22 mouse cellular contexts compared by ENCODE assay signal in the genomic region with DNA sequence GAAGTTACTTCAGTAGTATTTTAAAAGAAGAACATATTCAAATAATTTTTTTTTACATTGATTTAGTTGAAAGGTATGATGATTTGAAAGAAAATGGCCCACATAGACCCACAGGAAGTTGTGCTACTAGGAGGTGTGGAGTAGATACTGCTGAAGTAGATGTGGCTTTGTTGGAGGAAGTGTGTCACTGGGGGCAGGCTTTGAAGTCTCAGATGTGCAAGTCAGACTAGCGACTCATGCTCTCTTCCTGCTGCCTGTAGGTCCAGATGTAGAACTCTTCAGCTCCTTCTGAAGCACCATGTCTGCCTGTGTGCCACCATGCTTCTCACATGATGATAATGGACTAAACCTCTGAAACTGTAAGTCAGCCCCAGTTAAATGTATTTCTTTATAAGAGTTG.
A peak's percentile ranks its signal among the peaks of the same experiment; 100 is the strongest.
DNase-seq lines count a peak whose midpoint lies in the region; ATAC-seq and TF ChIP-seq lines count a peak whose summit lies in the region.
"Had no signal": no experiment of that assay in that cellular context is flagged by ENCODE, and none has a peak within 500 bp of the region (broad histone marks: within the 10 kb centered on the region; RNA-seq: fewer than 3 reads in every experiment).

No protein-coding gene starts in this region.

- H3K4me3 ChIP-seq in MEL (ENCODE audit: control insufficient read depth in 1 of 2, insufficient read depth in 1 of 2, low read depth in 2 of 2, low read length in 2 of 2), result no peak overlapping the region
- H3K4me3 ChIP-seq in neural tube, embryonic 15.5 days (replicated peaks), result no peak overlapping the region
- H3K4me3 ChIP-seq in embryonic facial prominence, embryonic 10.5 days, result no peak overlapping the region
- H3K4me3 ChIP-seq: embryonic facial prominence, embryonic 12.5 days; erythroblast, embryonic 14.5 days; forebrain, embryonic 13.5 days; forebrain, embryonic 15.5 days had no signal

- peak; percentile 19 for DNase-seq in heart, adult 11 months
- DNase-seq in heart, postnatal 4 days, result no peak
- DNase-seq in 416B (ENCODE audit: low read depth) (peak; percentile 65), MEL (ENCODE audit: low read depth, low spot score) (peak; percentile 11)
- no peak for DNase-seq in embryonic facial prominence, embryonic 10.5 days (ENCODE audit: low spot score)
- DNase-seq: adrenal gland, adult 2 months; adrenal gland, postnatal 10 days; adrenal gland, postnatal 25 days; cerebellum, adult 11 months; cerebellum, adult 18-20 months; cerebellum, adult 8-10 months; cerebellum, adult 9-11 months; cerebellum, postnatal 14 days; cerebellum, postnatal 36 days; embryo, embryonic 11 days; forebrain, postnatal 0 days had no signal

- H3K9me3 ChIP-seq in MEL (replicated peaks; ENCODE audit: insufficient read depth, low read length), result no peaks in the 10 kb centered on the region
- H3K9me3 ChIP-seq in neural tube, embryonic 15.5 days (replicated peaks), result no peaks in the 10 kb centered on the region
- 0 out of 2 replicates have a peak, but pooled peaks cover 2% of the 10 kb centered on the region for H3K9me3 ChIP-seq in embryonic facial prominence, embryonic 10.5 days
- H3K9me3 ChIP-seq: embryonic facial prominence, embryonic 12.5 days; forebrain, embryonic 13.5 days; forebrain, embryonic 15.5 days; G1E had no signal

- TF ChIP-seq EP300 in MEL (IDR thresholded peaks at IDR 0.05; ENCODE audit: low read depth in 1 of 2, low read length in 2 of 2), result no peak

- ATAC-seq in neural tube, embryonic 15.5 days (ENCODE audit: low FRiP score), result no peak

- no peak for TF ChIP-seq POLR2A in MEL (IDR thresholded peaks at IDR 0.05; ENCODE audit: control insufficient read depth in 1 of 2, insufficient read depth in 1 of 2, low read depth in 1 of 2, low read length in 2 of 2, poor library complexity in 1 of 2)

- H3K27ac ChIP-seq in MEL (ENCODE audit: control insufficient read depth, low read depth, low read length), result no peak overlapping the region
- no peak overlapping the region for H3K27ac ChIP-seq in neural tube, embryonic 15.5 days (replicated peaks)
- H3K27ac ChIP-seq in embryonic facial prominence, embryonic 10.5 days (replicated peaks), result no peak overlapping the region
- H3K27ac ChIP-seq: embryonic facial prominence, embryonic 12.5 days; forebrain, embryonic 13.5 days; forebrain, embryonic 15.5 days had no signal

- no peaks in the 10 kb centered on the region for H3K36me3 ChIP-seq in MEL (ENCODE audit: control insufficient read depth in 1 of 2, insufficient read depth in 2 of 2, low read length in 2 of 2)
- no peaks in the 10 kb centered on the region for H3K36me3 ChIP-seq in neural tube, embryonic 15.5 days
- H3K36me3 ChIP-seq in embryonic facial prominence, embryonic 10.5 days (replicated peaks), result no peaks in the 10 kb centered on the region
- H3K36me3 ChIP-seq: embryonic facial prominence, embryonic 12.5 days; forebrain, embryonic 15.5 days; G1E had no signal

- 82% methylated on average over 1 of the region's 1 CpGs for WGBS in neural tube, embryonic 15.5 days
- WGBS in embryonic facial prominence, embryonic 10.5 days, result 87% methylated on average over 1 of the region's 1 CpGs

- no peaks in the 10 kb centered on the region for H3K79me2 ChIP-seq in MEL (ENCODE audit: control insufficient read depth, insufficient read depth, low read length, poor library complexity)

- TF ChIP-seq RAD21 in MEL (IDR thresholded peaks at IDR 0.05; ENCODE audit: low read depth, low read length), result no peak

- H3K4me1 ChIP-seq in MEL (ENCODE audit: control insufficient read depth in 1 of 2, insufficient read depth in 2 of 2, low read length in 2 of 2), result no peaks in the 10 kb centered on the region
- H3K4me1 ChIP-seq in neural tube, embryonic 15.5 days, result no peaks in the 10 kb centered on the region
- H3K4me1 ChIP-seq in embryonic facial prominence, embryonic 10.5 days, result no peaks in the 10 kb centered on the region
- H3K4me1 ChIP-seq: embryonic facial prominence, embryonic 12.5 days; forebrain, embryonic 13.5 days had no signal

- no peak for TF ChIP-seq CTCF in MEL (IDR thresholded peaks at IDR 0.05 in 2 of 3, conservative IDR thresholded peaks at IDR 0.05 in 1 of 3; ENCODE audit: control insufficient read depth in 1 of 3, insufficient read depth in 1 of 3, low read depth in 2 of 3, low read length in 3 of 3, poor library complexity in 1 of 3, severe bottlenecking in 1 of 3)

- H3K4me2 ChIP-seq in neural tube, embryonic 15.5 days, result no peak overlapping the region
- H3K4me2 ChIP-seq: embryonic facial prominence, embryonic 12.5 days; forebrain, embryonic 13.5 days; forebrain, embryonic 15.5 days had no signal

- no peaks in the 10 kb centered on the region for H3K27me3 ChIP-seq in MEL (ENCODE audit: control insufficient read depth in 1 of 2, insufficient read depth in 2 of 2, low read length in 2 of 2)
- no peaks in the 10 kb centered on the region for H3K27me3 ChIP-seq in neural tube, embryonic 15.5 days (replicated peaks)
- no peaks in the 10 kb centered on the region for H3K27me3 ChIP-seq in embryonic facial prominence, embryonic 10.5 days (replicated peaks; ENCODE audit: low read depth, poor library complexity, severe bottlenecking)
- H3K27me3 ChIP-seq: embryonic facial prominence, embryonic 12.5 days; forebrain, embryonic 13.5 days; forebrain, embryonic 15.5 days had no signal

- no peak overlapping the region for H3K9ac ChIP-seq in MEL (ENCODE audit: control insufficient read depth, low read depth, low read length, poor library complexity, severe bottlenecking)
- no peak overlapping the region for H3K9ac ChIP-seq in neural tube, embryonic 15.5 days (replicated peaks)
- H3K9ac ChIP-seq: embryonic facial prominence, embryonic 12.5 days; forebrain, embryonic 13.5 days; forebrain, embryonic 15.5 days; forebrain, postnatal 0 days had no signal

TF ChIP-seq in MEL, 35 proteins besides CTCF, POLR2A, EP300 and RAD21:
- no peak for TF ChIP-seq MAZ (IDR thresholded peaks at IDR 0.05; ENCODE audit: low read depth, low read length)
- TF ChIP-seq MAX (IDR thresholded peaks at IDR 0.05; ENCODE audit: low read length), result no peak
- TF ChIP-seq ZMIZ1 (IDR thresholded peaks at IDR 0.05; ENCODE audit: low read depth, low read length), result no peak
- TF ChIP-seq E2F4 (IDR thresholded peaks at IDR 0.05; ENCODE audit: borderline replicate concordance, low read depth, low read length), result no peak

Comparison
In these comparisons a context has a peak if more than half of its experiments do, and no peak if none do; other contexts are left out.
1. DNase-seq: peak in heart, adult 11 months (single experiment), 416B (single experiment) and MEL (single experiment); none in heart, postnatal 4 days (single experiment) and embryonic facial prominence, embryonic 10.5 days (single experiment).